Mouse (Mus musculus) kidney, adult 2 months (tissue): ENCODE results near the gene Kif26b.

ENCODE experiments used
- CTCF ChIP-seq: fragments of 200-500 bp; conservative IDR thresholded peaks from 2 replicates; pipeline ENCODE4 v1.5.1; 2011; ENCODE audit warnings: low read depth, mild to moderate bottlenecking, control low read depth, low read length, moderate library complexity, mixed read lengths; ENCODE audit not compliant: insufficient read depth, insufficient read length
- POLR2A ChIP-seq: fragments of 200-500 bp; IDR thresholded peaks from one replicate; pipeline ENCODE4 v1.6.1; 2011; ENCODE audit warnings: low read depth, low read length, control low read depth

DNA sequence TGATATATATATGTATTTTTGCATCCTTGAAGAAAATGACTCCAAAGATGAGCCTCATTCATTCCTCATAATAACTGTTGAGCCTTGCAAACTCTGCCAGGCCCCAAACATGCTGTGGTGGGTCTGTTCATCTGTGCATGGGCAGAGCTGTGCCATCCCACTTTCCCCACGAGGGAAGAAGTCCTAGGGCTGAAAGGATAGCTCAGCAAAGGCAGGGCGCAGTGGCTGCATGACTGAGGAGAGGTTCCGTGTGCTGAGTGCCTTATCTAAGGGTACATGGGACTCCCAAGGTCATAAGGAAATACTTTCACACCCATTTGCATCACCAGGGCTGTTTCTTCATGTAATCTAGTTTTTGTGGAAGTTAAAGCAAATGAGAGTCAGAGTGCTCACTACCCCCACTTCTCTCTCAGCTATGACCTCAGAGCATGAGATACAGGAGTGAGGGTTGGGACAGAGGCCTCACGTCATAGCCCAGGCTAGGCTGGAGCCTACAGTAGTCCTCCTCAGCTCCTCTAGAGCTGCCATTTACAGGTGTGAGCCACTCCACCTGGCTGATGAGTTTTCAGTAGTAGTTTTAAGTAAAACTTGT lies 148.8 kb downstream of the Kif26b start:
- TF ChIP-seq CTCF (no peak), POLR2A (no peak)
